Mouse (Mus musculus) heart, adult 2 months (tissue): ENCODE data around the gene Pcdh15.

Experiments used
- CTCF ChIP-seq: fragments of 200-600 bp; IDR thresholded peaks from 2 replicates; pipeline ENCODE4 v1.8.1; 2022; ENCODE audit warnings: antibody characterized with exemption, mild to moderate bottlenecking, moderate library complexity
- EP300 ChIP-seq: fragments of 200-500 bp; IDR thresholded peaks from 2 replicates; pipeline ENCODE4 v1.6.1; 2011; ENCODE audit warnings: low read depth, low read length, control low read depth; ENCODE audit not compliant: insufficient read depth
- POLR2A ChIP-seq: fragments of 200-500 bp; IDR thresholded peaks from 2 replicates; pipeline ENCODE4 v1.6.1; 2011; ENCODE audit warnings: mild to moderate bottlenecking, low read depth, low read length, control low read depth; ENCODE audit not compliant: insufficient read depth

GRCm38 (mm10) chr10:73899165-73899564 is 800.0 kb downstream of the Pcdh15 start:
- TF ChIP-seq CTCF (no peak), POLR2A (no peak), EP300 (no peak)
